Mouse (Mus musculus): ENCODE measurements around the gene Kri1.

DNA sequence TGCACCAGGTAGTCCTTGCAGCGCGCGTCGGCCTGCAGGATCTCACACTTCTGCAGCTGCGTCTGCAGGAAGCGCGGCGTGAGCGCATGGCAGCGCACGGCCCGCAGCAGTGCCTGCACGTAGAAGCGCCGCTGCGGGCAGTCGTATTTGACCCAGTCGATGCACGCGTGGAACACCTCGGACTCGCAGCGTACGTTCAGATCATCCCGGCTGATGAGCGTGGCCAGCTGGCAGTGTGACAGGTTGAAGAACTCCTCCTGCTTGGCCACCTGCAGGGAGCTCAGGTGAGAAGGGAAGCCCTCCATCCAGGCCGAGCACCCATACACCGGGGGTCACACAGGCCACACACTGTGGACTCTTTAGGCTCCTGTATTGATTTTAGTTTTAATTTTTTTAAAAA lies 54.0 kb downstream of the Kri1 start:
- TF ChIP-seq JUND (IDR thresholded peaks at IDR 0.05; ENCODE audit: low read depth, low read length) (no peak), CTCF (IDR thresholded peaks at IDR 0.05 in 2 of 3, conservative IDR thresholded peaks at IDR 0.05 in 1 of 3; ENCODE audit: control insufficient read depth in 1 of 3, insufficient read depth in 1 of 3, low read depth in 2 of 3, low read length in 3 of 3, poor library complexity in 1 of 3, severe bottlenecking in 1 of 3) (no peak)

Data from MEL (cell line).